Mouse (Mus musculus) spleen, adult 18-20 months (tissue): ENCODE measurements at regions not wholly inside any gene's neighbourhood (a gene's known extent, or its start where the extent isn't known, plus 50 kb on each side); places are given as distances from the start of the nearest gene placed in this dataset.

Experiments used
- DNase-seq, 2 experiments: peaks; one replicate each; pipeline ENCODE4 v3.0.0; 2022; ENCODE audit warnings: mixed read lengths in 2 of 2

- DNase-seq = no peak
Measured at GRCm38 (mm10) chr9:63896073-63896807, 125.6 kb downstream of the Smad6 start.

- DNase-seq = no peak
Measured at GRCm38 (mm10) chr9:63892235-63892971, 129.5 kb downstream of the Smad6 start.

GRCm38 (mm10) chr9:63890717-63891116, 131.1 kb downstream of the Smad6 start:
- no peak for DNase-seq

- DNase-seq = no peak
Measured at GRCm38 (mm10) chr9:63889570-63889969, 131.8 kb upstream of the Smad3 start.

DNA sequence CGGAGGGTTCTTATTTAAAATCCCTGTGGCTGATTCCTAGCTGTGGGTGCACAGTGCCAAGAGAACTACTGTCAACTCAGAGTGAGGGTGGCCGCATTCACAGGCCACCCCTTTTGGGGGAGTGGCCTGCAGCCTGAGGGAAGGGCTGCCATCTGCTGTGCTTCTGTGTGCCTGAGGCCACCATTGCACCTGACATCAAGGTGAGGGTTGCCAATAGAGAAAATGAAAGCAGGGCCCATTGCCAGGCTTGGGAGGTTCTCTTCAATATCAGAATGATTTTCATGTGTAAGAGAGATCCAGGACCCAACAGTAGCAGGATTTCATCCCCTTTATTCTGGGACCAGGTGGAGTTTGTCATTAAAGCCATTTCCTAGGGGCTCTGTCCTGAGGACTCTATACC, 127.2 kb upstream of the Smad3 start:
- no peak for DNase-seq

DNA sequence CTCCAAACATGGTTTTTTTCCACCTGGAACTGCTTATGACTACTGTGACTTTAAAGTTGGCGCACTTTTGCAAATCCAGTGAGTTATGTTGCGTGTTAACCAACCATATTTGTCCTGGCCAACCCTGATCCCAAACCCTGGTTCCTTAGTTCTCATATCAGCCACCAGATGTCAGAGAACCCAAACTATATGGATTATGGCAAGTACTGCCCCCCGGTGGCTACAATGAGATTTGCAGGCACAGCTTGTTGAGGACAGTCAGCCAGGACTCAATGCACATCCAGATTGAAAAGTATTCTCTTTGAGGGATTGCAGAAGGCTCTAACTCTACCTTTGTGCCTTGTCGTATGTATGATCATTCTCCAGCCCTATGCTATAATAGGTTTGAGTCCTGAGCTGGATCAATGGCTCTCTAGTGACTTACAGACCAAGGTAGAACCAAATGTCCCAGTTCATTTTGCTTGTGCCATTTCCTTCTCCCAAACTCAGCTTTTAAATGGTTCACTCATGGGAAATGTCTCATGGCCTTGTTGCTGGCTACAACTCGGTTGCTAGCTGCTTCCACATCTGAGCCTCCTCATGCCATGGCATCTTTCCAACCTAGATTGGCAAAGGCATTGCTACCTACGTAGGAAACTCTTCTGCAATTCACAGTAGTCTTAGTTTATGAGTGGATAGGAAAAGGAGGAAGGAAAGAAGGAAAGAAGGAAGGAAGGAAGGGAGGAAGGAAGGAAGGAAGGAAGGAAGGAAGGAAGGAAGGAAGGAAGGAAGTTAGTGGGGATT, 126.1 kb upstream of the Smad3 start:
- DNase-seq = no peak

DNA sequence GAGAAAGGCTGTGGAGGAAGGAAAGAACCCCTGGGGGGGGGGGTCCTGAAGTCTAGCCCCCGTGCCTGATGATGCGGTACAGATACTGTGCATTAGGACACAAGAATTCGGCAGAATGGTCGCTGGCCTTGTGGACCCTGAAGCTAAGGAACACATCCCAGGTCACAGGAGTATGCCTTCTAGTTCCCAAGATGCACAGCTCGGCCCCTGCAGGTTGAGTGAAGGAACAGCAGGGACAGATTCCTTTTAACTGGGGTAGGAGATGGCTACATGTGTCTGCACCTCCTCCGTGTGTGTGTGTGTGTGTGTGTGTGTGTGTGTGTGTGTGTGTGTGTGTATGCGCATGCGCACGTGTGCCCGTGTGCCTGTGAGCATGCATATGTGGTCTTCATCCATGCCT, 123.9 kb upstream of the Smad3 start:
- no peak for DNase-seq

- no peak for DNase-seq
Measured at GRCm38 (mm10) chr9:63881261-63881563, 123.4 kb upstream of the Smad3 start.

DNA sequence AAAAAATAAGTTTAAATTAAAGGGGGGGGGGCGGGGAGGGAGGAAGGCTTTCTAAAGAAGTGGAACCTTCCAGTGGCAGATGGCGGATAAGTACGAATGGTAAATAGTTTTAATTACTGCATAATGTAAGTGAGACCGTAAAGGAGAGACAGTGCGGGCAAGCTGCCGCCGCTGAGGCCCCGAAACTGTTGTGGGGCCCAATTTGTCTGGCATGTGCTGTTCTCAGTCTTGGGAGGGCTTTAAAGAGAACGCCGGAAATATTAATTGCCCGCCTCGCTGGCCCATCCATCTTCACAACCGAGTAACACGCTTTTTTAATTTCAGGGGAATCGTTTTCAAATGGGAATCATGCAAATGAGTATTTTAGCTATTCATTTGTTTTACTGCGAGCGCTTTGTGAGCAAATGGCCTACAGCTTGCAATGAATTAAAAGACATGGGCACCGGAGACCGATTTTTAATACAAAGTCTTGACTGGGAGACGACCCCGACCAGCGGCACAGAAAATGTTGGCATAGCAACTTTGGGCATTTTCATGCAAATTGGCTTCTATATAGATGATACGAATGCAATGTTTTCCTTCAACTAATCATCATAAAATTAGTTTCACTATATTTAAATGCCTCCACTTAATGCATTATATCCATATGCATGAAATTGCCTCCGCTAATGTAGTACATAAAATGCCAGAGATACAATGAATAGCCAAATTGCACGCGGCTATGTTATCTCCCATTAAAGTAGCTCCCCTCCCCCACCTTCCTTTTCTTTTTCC, 122.9 kb upstream of the Smad3 start:
- no peak for DNase-seq

GRCm38 (mm10) chr9:63879710-63880428, 122.1 kb upstream of the Smad3 start:
- peak in 1 of 2 experiments; percentile 3 for DNase-seq

DNA sequence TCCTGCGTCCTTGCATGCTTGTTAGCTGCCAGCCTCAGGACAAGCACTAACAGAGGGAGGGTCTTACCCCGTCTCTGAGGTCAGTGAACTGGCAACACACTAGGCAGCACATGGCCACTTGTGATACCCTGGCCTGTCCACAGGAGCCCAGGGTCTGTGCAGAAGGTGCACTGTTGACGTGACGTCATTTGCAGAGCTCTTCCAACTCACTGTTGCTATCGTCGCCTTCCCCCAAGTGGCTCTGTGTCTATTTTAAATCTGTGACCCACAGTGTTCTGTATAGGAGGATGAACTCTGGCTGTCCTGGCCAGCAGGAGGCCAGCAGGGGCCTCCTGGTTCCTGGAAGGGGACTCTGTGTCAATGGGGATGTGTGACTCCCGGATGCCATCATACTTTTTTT, 120.1 kb upstream of the Smad3 start:
- no peak for DNase-seq

DNA sequence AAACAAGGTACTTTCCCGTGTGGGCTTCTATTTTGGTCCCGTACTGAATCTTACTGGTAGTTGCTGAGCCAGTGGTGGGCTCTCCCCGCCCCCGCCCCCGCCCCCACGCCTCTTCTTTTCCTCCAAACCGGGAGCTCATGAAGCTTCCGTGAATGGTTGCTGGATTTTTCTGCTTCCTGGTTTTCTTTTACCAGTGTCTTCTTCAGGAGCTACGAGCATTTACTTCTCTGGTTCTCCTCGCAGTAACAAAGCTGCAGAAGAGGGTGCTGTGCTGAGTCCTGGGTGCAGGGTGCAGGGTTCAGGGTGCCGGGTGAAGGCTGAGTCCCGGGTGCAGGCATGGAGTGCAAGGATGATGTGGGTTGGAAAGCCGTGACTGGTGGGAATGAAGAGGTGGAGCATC, 119.1 kb upstream of the Smad3 start:
- DNase-seq = no peak

DNA sequence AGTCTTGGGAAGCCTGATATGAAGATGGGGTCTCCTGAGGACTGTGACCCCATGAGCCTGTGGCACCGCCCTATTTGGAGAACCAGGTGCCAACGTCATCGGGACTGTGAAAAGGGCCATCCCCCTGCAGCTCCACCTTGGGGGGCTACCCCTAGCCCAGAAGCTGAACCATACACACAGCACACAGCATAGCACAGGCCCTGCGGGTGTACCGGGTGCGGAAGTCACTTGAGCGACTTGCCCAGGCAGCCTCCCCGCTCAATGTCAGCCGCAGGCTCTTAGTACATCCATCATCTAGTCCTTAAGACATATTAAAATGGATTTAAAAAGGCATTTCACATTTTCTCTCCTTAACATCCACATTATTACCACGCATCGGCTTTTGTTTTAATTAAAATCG, 118.2 kb upstream of the Smad3 start:
- DNase-seq = no peak

GRCm38 (mm10) chr9:63875193-63875592, 117.4 kb upstream of the Smad3 start:
- no peak for DNase-seq

- DNase-seq = no peak
Measured at GRCm38 (mm10) chr9:63864350-63864749, 106.6 kb upstream of the Smad3 start.

DNA sequence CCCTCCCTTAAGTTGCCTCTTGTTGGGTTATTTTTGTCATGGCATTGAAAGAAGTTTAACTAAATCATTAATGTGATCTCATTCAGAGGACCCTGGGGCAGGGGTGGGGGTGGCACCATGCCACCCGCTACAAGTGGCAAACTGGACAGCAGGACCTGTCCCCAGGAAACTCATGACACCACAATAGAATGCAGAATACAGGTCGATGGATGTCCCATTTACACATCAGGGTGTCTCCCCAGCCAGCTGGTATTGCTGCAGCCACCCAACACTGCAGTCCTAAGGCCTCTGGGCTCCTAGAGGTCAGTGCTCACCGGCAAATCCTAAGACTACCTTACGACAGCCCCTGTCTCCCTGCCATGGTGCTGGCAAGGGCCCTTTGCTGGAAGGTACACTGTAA, 105.5 kb upstream of the Smad3 start:
- DNase-seq = no peak

GRCm38 (mm10) chr9:63862427-63862826, 104.6 kb upstream of the Smad3 start:
- DNase-seq = no peak

DNA sequence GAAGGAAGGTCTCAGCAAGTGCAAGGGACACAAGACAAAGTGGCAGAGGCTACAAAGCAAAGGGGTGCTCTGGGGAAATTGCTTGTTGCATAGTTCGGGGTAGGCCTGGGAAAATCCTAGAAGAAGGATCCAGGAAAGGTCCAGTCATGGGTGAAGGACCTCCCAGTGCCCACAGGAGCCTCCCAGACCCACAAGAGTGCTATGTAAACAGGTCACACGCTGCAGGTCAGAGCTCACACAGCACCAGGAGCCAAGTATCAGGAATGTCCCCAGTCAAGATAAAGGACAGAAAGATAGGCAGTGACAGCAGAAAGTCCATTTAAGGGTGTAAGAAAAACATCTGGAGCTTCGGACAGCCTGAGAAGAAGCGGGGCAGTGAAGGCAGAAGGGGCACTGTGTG, 103.6 kb upstream of the Smad3 start:
- DNase-seq = no peak

GRCm38 (mm10) chr9:63860196-63860595, 102.4 kb upstream of the Smad3 start:
- no peak for DNase-seq

DNA sequence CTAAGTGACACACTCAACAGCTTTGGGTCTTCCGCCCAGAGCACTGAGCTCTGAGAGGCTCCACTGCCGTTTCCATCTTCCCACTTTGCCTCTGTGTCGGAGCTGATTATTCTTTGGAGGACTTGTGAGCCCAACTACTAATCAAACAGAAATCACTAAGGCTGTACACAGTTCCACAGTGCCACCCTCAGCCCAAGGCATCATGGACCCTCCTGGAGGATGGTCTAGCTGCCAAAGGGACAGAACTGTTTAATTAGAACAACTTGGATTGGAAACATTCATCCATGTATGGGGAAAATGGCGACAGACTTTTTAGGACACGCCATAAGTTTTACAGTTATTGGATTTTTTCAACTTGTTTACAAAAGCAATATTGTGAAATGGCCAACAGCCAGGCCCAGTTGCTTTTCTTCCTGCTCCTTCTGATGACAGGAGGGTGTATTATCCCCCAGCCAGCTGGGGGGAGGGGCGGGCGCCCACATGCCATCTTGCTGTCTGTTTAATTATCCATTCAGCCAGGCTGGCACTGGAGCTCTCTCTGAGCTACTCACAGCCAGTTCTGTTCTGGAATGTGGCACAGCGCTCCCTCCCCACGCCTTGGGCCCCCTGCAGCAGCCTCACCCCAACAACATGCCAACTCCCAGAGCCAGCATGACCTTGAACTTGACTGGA, 98.4 kb upstream of the Smad3 start:
- DNase-seq = no peak

DNA sequence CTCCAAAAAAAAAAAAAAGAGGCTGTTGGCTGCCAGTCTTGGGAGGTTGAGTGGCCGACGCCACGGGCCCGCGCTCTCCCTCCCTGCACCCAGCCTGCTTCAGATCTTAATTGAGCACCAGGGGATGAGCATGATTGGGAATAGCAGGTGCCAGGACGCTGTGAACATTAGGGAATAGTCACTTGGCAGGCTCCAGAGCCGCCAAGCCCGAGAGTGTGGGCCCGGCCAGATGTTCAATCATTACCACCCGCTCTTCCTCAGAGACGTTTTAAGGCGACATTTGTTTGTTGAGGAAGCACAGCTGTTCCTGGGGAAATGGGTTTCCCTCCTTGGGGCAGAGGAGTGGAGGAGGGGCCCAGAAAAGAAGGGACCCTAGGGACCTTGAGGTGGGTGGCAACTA, 94.0 kb upstream of the Smad3 start:
- DNase-seq = no peak

DNA sequence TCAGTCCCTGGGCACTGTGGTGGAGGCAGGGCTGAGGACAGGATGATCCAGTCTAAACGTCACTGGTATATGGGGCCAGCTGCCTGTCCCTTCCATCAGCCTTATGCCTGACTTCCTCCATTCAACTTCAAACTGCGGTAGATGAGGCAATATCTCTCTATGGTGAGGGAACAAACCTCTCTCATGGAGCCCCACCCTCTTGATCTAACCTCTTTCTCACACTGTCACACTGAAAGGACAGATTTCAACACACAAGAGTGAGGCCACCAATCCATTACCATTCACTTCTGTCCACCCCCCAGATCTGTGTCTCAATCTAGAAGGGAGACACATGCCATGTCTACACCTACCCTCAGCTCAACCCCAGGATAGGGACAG, 92.5 kb upstream of the Smad3 start:
- no peak for DNase-seq
